Mouse (Mus musculus) 416B (cell line): ENCODE results near the gene Ascc1.
"Not testable (repeated sequence)": the region's sequence is repeated elsewhere in the genome, so short reads cannot be mapped to it uniquely, and the experiment has no call there.

Source experiments
- DNase-seq: peaks from one replicate; pipeline ENCODE4 v3.0.0; 2011; ENCODE audit warnings: low read depth

The Ascc1 gene

DNA sequence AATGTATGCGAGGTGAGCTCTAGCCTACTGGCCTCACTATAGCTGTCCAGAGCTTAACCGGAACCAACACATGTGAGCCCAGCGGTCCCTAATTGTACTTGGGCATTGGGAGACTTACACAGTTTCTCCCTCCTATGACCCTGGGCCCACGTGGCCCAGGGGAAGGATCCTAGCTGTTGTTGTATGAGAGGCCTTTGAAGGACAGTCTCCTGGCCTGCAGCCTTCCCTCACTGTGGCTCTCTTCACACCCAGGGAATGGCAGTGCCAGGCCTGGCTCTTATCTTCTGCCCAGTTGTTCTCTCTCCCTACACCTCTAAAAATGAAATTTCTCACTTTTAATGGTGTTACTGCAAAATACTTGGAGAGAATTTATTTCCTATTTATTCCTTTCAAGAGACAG lies 114.4 kb downstream of the Ascc1 start:
- DNase-seq, result no peak

DNA sequence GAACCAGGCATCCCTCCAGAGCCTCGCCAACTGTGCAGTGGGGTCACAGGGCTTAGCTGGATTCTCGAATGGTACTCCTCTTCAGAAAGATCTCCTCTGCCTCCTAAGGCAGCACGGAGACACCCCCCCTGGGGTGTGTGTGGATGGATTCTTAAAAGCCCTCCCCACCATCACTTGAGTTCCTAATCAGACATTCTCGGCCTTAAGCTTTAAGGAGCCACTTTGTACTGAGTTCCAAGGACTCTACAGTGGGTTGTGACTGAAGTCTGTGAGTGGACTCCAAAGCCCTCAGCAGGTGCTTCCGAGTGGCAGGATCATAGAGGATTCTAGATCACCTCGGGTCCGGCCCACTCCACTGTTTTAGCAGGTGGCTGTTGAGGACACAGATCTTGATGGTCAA lies 115.9 kb downstream of the Ascc1 start:
- DNase-seq, result no peak

DNA sequence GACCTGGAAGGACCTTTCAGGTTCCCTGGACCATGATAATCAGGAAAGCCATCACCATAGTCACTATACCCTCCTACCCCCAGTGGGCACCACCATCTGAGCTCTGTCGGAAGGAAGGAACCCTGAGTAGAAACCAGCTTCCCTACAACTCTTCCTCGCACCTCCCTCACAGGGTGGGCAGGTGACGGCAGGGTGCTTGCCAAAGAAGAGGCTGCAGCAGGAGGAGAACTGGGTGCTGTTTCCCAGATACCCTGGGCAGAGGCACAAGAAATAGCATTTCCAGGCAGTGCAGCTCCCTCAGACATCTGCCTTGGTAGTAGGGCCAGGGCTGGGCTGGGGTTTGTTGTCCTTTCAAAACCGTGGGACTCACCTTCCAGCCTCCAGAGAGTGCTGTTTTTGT lies 118.0 kb downstream of the Ascc1 start:
- no peak for DNase-seq

DNA sequence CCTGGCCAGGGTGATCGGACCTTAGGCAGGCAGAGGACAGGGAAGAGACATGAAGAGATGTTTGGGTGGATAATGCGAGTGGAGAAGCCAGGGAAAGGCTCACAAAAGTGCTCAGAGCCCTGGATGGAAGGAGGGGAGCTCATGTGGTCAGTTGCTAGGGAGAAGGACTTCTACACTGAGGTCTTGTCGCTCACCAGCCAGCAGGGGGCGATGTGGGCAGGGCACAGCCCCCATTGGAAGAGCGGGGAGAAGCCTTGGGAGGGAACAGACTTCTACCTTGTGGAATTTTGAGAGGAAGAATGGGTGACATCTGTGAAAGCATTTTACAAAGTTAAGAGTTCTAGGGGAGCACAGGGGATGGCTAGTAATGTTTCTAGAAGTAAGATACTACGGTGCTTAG lies 121.5 kb downstream of the Ascc1 start:
- peak; percentile 38 for DNase-seq

DNA sequence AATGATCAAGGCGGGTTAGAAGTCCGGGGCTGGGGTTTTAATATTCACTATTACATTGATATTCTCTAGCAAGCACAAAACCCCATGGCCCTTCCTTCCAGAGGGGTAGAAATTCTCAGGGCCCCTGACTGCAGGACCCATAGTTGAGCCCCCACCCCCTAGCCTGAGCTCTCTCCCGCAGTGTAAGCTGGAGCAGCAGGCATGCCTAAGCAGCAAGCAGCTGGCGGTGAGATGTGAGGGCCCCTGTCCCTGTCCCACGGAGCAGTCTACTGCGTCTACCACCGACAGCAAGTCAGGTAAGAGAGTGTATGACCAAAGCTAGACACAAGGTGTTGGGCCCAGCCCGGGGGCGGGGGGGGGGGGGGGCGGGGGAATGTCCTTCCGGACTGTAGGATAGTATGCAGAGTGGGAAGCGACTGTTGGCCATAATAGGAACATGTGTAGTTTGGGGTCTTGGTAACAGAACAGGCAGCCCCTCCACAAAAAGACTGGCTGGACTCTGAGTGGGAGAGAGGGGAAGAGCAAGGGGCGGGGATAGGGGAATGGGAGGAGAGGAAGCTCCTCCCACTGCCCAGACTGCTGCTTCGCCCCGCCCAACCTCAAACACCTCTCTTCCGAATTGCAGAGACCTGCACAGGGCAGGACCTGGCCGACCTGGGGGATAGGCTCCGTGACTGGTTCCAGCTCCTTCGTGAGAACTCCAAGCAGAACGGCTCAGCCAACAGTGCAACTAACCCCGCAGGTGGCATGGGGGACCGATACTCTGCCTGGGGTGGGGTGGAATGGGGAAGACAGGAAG lies 123.1 kb downstream of the Ascc1 start:
- no peak for DNase-seq

DNA sequence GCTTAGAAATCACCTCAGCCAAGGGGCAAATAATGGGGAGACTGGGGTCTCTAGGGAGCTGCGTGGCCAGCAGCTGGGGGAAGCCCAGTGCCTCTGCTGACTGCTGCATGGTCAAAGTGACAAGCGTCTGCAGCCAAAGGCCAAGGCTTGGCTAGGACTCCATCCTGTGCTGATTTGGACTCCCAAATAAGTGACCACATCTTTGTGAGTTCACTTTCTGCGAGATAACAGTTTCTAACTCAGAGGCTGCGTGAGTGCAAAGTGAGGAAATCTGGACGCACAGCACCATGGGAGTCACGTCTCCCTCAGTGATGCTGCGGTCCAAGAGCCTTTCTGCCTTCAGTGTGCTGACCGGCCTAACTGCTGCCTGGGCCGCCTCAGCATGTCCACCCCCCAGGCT lies 125.7 kb downstream of the Ascc1 start:
- DNase-seq, result no peak

DNA sequence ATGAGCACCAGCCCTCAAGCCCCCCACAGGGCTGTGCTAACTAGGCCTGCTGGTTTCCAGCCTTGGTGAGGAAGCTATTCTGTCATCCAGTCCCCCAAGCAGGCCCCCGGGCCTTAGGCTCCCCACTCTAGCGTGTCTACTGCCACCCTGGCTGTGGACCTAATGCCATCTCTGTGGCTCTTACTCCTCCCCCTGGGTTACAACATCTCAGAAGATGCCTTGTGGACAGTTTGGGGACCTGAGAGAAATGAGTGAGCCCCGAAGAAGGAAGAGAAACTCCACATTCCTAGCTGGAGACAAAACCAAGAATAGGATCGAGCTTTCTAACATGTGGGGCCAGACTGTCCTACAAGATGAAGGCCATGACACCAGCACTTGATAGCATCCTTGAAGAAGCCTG lies 127.9 kb downstream of the Ascc1 start:
- DNase-seq, result no peak

DNA sequence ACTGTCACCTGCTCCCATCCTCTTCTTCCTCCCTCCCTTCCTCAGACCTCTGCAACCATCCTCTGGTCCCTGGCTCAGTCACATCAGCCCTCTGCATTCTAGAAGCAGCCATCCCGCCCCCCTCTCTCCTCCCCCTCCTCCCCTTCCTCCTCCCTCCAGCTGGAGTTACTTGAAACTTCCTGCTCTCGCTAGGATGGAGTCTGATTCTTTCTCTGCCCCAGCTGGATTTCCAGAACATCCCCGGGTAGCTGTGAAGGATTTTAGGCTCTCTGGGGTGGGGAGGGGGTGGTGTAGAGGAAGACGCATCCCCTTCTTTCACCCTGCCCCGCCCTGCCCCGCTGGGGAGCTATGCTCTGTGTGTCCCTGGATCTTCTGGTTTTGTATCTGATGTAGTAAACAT lies 130.9 kb downstream of the Ascc1 start:
- no peak for DNase-seq

DNA sequence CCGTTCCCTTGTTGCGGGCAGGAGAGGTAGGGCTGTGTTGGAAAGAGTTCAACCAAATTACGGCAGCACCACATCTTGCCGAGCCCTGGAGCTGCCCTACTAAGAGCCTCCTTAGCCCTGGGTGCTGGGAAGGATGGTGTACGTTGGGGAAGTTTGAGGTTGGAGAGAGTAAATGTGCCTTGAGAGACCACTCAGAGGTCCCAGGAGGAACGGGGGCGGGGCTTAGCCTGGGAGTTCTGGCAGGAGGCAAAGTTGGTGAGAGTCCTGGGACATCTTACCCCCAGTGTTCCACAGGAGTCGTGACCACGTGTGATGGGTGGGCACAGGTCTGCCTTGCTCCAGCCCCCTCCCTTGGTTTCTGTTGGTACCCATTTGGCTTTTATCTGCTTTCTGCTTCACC lies 131.6 kb downstream of the Ascc1 start:
- DNase-seq, result no peak

DNA sequence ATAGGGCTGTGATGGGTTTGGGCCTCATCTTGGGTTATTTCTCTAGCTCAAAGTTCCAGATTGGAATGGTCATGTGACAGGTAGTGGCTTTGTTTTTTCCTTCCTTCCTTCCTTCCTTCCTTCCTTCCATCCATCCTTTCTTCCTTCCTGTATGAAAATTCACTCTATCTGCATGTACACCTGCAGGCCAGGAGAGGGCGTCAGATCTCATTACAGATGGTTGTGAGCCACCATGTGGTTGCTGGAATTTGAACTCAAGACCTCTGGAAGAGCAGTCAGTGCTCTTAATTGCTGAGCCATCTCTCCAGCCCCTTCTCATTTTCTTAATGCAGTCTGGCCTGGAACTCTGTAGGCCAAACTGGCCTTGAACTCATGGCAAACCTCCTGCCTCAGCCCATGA lies 133.4 kb downstream of the Ascc1 start:
- not testable (repeated sequence) for DNase-seq

DNA sequence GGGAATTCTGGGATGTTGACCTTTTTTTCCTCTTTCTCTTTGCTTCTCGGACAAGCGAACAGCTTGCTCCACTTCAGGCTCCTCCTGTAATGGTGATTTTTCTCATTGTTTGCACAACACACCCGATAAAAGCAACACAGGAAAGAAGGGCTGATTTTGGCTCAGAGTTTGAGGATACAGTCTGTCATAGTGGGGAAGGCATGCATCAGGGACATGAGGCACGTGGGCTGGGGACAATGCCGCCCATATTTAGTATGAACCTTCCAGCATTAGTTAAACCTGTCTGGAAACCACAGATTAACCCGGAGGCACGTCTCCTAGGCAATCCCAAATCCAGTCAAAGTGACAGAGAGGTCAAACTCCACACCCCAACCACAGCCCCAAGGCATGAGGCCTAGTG lies 134.3 kb downstream of the Ascc1 start:
- no peak for DNase-seq

DNA sequence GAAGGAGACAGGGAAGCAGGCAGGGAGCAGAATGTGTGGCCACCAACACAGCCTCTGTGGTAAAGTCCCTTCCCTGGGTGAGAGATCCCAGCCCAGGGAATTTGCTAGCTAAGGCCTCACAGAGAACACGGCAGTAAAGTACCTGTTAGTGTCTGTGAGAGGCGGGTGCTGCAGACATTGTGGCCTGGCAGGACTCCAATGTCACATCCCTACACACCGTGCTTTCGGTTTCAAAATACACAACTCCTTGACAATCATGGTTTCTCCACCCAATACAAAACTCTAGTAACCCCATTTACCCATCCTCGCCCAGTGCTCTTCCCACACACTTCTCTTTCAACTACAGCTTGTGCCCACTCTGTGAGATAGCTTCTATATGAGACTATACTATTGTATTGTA lies 136.1 kb downstream of the Ascc1 start:
- peak; percentile 28 for DNase-seq

DNA sequence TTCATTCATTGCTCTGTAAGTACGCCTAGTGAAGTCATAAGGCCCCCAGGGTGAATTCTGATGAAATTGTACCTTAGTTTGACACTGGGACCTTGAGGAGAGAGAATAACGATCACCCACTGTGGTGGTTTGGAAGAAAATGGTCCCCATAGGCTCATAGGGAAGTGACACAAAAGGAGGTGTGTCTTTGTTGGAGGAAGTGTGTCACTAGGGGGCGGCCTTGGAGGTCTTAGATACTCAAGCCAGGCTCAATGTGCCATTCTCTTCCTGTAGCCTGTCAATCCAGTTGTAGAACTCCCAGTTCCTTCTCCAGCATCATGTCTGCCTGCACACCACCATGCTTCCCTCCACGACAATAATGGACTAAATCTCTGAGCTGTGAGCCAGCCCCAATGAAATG lies 138.1 kb downstream of the Ascc1 start:
- peak; percentile 13 for DNase-seq

DNA sequence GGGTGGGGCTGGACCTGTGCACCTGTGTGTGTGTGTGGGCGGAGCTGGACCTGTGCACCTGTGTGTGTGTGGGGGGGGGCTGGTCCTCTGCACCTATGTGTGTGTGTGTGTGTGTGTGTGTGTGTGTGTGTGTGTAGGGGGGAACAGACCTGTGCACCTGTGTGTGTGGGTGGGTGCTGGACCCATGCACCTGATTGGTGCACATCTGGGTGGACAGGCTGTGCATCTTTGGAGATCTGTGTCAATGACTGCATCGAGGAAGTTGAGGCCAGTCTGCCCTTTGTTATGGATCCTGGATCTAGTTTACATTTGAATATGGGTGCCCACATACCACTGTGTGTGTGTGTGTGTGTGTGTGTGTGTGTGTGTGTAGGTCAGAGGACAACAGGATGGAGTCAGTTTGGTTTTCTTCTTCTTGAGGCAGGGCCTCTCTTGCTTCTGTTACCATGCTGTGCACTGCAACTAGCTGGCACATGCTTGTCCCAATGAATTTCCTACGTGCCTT lies 139.1 kb downstream of the Ascc1 start:
- DNase-seq, result no peak

DNA sequence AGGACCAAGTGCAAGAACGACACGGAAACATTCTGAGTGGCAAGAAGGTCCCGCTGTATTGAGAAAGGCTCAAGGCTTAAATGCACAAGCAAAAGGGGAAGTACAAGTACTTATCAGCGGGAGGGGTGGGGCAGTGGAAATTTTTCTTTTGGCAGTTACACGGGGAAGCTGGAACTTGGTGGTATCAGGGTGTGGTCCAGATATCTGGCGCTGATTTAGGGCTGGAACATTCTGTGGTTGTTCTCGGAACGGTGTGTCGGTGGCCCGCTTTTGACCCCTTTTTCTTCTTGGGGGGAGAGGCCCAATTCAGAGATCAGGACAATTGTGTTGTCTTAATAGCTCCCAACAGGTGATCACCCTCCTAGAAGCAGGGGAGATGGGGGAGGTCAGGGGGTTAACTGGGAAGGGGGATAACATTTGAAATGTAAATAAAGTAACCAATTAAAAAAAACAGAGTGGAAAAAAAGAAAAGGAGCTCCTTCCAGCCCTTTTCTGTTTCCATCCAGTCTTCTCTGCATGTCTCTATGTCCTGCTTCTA lies 145.0 kb downstream of the Ascc1 start:
- DNase-seq, result not testable (repeated sequence)

DNA sequence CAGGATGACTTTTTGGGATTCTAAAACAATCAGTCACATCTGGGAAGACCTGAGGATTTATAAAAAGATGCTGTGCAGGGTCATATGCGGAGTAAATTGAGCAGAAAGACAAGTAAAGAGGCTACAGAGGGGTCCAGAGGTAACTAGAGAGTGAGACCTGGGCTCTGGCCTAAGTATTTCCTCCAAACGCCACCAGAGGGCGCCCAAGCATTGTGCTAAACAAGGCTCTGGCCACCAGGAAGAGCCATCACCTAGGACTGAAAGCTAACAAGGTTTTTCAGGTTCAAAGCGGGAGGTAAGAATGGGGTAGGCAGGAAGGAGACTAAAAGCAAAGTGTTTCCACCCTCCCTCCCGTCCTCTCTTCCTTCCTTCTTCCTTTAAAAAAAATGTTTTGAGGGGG lies 145.5 kb downstream of the Ascc1 start:
- peak; percentile 79 for DNase-seq
